Mouse (Mus musculus) megakaryocyte, embryonic 14.5 days (primary cell): ENCODE measurements around the gene Magi3.

Experiments used
- FLI1 ChIP-seq: IDR thresholded peaks from 2 replicates; pipeline ENCODE4 v1.6.1; 2012; ENCODE audit warnings: low read length, inconsistent platforms, mixed read lengths
- GATA1 ChIP-seq: IDR thresholded peaks from 3 replicates; pipeline ENCODE4 v1.6.1; 2012; ENCODE audit warnings: mixed read lengths, low read length, inconsistent platforms, borderline replicate concordance

- TF ChIP-seq GATA1 (no peak), FLI1 (no peak)
Observed at GRCm38 (mm10) chr3:104259168-104259567, 39.0 kb upstream of the Magi3 start.
